Mouse (Mus musculus) kidney, adult 9 months (tissue): ENCODE data around the gene Tcf7.

Source experiments
- DNase-seq: peaks from one replicate; pipeline ENCODE4 v3.0.0; 2022

Gene Tcf7

DNA sequence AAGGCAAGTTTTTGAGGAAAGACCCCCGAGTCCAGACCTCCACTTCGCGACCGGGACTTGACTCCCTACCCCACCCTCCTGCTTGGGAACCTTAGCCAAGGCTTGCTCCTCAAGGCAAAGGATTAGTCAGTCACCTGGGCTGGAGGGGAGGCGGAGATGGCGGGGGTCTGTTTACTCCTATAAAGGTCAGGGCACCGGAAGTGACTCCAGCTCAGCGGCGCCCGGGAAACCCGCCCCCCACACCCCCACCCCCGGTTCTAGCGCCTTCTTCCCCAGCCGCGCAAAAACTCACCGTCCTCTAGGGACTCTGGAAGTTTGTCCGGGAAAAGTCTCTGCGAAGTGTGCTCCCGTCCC is 417 bp downstream of the Tcf7 start:
- no peak for DNase-seq

DNA sequence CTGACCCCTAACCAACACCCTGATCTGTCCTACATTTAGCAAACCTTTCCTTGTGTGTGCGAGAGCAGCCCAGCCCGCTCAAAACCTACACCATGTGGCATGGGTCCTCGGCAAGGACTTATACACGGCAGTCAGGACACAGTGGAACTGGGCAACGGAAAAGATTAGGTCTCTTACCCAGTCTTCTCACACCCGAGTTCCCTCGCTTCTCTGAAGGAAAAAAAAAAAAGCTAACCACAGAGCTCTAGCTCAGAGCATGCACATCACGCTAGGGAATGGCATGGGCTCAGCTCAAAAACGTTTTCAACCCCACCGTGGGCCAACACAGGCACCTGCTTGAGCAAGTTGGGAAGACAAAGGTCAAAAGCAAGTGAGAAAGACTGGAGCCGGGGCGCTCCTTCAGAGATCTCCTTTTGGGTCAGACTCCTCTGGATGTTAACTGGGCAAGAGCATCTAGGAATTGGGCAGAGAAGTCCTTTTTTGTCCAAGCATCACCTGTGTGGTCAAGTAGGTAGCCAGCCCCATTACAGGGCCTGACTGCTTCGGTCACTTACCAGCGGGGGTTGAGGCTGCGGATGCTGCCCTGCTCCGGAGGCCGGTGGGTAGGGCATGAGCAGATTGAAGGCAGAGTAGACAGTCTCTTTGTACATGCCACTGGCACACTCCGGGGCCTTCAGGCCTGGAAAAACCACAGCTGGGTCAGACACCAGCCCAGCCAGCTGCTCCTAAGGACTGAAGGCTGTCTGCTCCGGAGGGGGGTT is 1.1 kb downstream of the Tcf7 start:
- no peak for DNase-seq

DNA sequence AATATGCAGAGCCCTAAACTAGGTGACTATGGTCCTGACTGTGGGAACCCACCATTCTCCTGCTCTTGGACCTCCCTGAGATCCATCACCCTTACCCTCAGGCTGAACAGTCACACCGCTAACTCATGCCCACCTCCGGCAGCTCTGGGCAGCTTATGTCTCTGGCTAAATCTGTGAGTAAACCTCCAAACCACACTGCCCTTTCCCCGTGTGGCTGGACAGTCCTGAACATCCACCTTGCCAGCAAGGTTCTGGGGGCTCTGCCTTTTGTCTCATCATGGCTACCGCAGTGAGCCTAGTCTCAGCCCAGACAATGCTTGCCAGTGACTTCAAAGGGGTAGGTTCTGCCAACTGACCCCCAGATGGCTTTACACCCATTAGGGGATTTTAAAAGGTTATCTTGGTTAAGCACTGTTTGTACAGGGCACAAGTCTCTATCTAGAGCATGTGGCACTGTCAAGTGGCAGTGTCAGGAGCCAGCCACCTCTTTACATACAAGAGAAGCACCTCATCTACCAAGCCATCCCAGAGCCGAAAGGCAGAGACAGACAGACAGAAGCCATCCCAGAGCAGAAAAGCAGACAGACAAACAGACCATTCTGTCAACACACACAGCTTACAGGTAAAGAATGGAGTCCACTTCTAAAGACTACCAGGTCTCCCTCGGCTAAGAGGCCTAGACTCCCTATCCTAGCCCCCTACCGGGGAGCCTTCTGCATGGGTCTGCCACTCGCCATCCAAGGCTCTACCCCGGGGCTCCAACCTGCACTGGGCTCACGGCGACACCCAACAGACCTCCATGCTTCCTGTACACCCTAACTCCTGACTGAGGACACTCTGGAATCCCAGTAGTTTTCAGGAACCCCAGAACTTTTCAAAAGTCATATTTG is 2.0 kb downstream of the Tcf7 start:
- no peak for DNase-seq

DNA sequence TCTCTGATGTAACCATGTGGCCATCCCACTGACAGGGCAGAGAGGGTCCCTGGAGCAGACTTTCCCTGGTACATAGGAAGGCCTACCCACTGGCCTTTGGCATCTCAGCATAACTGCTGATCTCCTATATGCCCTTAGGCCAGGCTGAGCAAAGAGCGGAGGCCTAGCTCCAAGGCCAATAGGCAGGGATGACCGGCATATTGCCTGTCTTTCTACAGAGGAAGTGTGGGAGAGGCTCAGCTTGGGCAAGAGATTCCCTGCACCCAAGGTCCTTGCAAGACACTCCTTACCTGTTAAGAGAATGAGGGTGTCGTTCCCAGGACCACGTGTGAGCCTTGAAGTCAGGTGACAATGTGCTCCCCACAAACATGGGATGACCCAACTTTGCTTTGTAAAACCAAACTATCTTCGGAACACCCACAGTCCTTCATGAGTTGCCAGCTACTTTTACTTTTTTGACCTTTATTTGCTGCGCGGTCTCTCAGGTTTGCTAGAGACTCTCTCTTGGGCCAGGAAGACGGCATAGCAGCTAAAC is 3.1 kb downstream of the Tcf7 start:
- DNase-seq = no peak

DNA sequence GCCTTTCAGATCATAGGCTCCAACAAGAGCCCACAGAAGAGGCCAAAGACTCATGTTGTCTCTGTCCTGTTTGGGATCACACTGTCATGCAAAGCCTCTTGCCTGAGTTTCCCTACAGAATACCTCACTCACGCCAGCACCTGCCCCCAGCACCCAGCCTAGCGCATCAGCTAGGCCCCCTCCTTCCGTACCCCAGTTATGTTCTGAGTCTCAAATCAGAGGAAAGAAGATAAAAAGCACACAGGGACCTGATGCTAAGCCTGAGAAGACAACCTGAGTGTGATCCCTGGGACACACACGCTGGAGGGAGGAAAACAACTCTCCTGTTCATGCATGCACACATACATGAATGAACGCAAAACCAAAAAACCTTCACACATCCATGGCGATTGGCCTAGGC is 3.8 kb downstream of the Tcf7 start:
- no peak for DNase-seq

DNA sequence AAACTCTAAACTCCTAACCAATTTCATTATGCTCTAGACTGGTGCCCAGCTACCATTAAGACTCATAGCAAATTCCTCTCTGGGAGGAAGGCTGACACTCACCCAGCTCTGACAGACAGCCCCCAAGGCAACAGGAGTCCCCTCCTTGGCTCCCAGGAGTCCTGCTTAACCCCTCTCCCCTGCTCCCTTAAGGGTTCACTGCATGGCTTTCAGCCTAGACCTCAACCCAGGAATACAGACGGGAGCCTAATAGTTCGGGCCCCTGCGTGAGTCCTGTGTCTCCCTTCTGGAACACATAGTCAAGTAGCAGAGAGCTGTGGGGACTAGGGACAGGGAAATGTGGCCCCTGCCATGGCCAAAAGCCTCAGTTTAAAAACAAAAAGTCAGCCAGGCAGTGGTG is 4.7 kb downstream of the Tcf7 start:
- no peak for DNase-seq

DNA sequence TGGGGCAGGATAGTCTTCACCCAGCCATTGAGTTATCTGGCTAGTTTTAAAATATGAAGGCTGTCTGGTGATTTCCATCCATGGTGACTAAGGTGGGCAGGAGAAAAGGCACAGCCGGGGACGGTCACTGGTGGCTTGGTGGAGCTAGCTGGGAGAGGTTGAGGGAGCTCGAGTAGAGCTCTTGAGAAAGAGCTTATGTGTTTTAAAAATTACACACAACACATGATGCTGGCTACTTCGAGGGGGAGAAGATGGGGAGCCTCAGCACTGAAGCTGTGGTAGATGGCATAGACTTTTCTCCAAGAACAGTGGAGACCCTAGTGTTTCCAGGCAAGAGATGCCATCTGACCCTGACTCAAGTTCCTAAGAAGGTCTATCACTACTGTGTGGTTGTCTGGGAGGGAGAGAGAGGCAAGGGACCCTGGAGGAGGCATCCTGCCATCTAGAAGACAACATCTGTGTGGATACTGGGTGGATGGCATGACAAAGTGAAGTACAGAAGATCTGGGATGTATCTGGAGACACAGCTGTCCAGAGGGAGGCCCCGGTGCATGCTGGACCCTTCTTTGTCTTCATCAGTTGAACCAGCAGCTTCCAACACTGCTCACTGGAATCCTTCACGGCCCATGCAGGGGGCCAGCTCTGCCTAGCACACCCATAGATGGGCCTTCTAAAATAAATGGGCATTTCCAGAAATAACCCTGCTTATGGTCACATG is 5.2 kb downstream of the Tcf7 start:
- DNase-seq = no peak

DNA sequence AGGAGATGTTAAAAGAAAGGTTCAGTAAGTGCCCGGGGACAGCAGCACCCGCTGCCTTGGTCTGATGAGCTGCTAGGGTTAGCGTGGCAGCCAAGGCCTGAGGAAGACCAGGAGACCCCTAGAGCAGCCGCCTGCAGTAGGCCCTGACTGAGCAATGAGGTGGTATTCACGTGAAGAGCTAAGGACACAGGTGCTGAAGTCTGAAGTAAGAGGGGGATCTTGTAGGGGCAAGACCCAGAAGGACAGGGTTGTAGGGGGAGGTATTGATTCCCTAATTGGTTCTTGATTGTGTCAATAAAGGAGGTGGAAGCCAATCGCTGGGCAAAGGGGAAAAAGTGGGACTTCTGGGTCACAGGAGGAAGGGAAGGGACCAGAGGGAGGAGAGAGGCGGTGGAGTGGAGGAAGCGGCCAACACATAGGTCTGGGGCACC is 5.8 kb downstream of the Tcf7 start:
- DNase-seq = no peak

DNA sequence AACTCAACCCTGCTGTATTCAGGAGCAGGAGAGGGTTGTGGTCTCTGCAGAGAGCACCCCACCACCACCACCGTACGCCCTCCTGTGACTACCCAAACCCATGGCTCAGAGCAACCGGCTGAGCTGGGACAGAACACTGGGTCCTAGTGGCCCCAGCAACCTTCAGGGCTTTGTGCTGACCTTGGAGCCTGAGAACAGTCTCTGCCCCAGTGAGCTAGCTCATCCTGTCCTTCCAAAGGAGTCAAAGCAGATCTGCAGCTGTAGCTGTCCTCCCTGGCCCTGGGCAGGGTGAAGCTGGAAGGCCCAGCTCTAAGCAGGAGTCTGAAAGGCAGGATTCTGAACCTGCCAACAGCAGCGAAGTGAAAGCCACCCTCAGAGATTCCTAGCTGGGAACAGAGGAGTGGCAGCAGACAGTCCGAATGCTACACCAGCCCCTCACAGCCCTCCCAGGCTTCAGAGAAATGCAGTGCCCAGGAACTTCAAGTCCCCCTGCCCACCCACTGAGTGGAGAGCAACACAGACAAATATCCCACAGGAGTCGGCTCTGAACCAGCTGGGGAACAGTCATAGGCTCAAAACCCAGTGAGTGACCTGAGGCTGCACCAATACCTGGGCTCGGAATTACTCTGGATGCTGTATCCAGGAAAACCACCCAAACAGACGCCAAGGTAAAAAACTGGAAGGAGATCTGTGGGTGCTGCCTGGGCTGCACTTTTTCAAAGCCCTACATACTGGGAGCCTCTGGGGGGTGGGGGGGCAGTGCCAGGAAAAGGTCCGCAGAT is 6.8 kb downstream of the Tcf7 start:
- no peak for DNase-seq

DNA sequence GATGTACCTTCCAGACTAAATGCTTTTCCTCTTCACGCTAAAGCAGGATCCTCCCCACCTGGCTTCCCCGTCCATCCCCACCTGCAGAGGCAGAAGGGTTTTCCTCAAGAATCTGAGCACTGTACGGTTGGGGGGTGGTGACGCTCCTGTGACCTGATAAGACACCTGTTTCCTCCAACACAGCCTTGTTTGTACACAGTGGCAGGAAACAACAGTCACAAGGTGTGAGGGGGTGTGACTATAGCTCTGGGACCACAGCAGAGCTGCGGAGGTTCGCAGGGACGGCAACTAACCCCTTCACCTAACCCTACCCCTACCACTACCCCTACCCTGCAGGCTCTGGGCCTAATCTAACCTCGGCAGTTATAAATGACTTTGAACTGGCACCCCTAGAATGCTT is 7.4 kb downstream of the Tcf7 start:
- DNase-seq = no peak

DNA sequence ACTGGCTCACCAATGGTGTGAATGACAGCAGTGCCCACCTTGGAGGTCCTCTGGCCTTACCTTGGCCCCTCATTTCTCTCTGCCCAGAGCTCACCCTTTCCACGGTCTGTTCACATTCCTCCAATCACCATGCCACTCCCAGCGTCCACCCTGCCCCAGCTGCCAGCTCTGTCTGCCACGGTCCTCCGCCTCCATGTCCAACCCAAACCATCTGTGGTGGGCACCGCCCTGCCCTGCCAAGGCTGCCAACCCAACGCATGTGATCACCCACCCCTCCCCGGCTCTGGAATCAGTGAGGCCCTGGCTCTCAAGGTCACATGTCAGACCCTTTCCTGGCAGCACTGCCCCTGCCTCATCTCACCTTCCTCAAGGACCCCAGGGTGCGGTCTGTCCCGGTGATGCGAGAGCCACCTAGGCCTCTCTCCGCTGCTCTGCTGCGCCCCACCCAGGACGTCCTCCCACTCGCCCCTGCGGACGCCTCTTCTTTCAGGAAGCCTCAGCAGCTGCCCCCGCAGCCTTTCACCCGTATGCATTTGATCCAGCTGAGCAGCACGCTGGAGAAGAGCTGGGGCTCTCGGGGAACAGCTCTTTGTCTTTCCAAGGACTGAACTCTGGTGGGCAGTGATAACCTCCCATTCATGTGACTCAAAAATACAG is 8.2 kb downstream of the Tcf7 start:
- DNase-seq = no peak

DNA sequence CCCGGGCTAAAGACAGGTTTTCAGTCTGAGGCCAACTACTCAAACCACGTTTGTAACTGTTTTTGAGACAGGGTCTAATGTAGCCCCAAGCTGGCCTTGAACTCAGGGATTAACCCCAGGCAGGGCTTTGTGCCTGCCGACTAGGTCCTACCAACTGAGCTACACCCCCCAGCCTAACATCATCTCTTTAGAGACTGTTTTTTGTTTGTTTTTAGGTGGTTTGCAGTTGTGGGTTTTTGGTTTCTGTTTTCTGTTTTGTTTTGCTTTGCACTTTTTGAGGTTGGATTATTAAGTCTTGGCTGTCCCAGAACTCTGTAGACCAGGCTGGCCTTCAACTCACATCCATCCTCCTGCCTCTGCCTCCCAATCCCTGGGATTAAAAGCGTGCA is 8.9 kb downstream of the Tcf7 start:
- no peak for DNase-seq

DNA sequence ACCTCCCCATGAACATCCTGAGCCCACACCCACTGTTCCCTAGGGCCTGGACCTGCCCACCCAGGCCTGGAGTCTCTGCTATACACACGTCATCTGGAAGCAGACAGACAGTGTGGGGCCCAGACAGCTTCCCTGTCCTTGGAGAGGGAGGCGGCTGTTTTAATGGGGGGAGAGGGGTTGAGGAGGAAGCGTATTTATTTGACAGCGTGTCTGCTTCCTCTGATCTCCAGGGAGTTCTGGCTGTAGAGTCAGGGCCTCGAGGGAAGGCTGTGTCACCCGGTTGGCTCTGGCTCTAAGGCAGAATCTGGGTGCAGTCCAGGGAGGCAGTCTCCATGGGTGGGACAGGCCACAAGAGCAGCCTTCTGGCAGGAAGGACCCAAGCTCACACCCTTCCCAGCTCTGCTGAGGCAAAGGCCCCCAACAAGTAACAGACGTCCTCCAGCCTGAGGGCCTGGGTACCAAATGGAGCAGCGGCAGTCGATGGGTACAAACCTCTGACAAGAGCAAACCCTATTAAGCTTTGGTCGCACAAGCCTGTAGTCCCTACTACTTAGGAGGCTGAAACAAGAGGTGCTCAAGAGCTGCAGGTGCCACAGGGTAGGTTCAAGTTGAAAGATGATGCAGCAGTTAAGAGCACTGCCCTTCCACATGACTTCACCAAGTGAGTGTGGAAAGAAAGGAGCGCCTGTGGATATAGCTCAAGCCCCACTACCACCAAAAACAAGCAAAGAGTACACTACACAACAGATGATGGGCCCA is 9.5 kb downstream of the Tcf7 start:
- DNase-seq = no peak

DNA sequence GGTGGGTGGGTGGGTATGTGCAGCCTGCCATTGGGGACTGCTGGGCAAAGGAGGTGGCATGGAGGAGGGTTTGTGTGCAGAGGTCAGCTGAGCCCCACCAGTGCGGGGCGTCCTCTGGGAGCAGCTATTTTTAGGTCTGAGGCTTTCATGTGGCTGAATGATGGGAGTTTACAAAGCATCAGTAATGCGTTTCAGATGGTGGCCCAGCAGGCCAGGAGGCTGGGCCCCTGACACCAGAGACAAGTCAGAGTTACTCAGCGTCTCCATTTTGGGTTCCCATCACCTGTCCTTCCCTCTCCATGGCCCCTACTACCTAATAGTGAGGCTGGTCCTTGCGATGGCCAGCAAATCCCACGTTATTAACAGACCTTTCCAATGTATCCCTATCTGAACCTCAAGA is 10.2 kb downstream of the Tcf7 start:
- no peak for DNase-seq

DNA sequence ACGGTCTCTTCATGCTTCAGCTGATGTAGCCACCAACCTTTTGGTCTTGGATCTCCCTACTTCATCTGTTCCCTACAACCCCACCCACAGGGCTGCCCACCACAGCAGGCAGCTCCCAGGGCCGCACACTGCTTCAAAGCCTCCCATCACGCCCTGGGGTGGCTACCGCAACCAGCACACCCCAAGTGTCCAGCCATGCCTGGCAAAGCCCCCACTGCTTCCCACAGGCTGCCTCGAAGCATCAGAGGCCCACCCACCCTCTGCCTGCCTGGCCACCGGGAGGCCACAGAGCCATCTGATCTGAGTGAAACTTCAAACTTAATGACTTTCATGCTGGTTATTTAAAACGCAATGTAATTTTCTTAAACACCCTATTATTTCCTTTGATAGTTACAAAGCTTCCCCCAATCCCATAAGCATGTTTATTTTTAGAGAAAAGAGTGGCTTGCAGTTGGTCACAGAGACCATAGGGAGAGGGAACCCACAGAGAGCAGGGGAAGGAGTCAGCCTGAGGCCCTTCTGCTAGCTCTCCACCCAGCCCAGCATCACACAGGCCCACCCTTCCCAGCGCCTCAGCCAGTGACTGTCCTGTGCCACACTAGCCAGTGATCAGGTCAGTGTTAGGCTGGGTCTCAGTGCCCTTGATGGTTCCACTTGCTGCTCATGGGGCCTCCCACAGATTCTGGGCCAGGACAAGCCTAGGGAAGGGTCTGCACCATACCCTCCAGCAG is 10.9 kb downstream of the Tcf7 start:
- DNase-seq = no peak

DNA sequence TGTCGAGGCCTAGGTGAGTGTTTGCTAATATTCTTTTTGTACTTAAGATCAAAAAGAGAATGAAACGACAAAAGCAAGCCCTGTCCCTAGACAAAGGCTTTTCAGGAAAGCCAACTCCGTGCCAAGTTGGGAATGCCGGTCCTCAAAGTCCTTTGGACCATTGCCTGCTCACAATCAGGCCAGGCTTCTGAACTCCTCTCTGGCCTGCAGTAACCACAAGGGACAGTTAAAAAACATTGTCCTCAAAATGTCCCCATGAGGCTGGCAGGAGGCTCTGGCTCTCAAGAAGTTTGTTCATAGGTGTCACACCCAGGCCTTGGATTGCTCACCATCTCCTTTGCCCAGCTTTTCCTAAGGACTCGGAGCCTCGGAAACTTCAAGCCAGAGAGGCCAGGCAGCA is 13.0 kb downstream of the Tcf7 start:
- DNase-seq = no peak

DNA sequence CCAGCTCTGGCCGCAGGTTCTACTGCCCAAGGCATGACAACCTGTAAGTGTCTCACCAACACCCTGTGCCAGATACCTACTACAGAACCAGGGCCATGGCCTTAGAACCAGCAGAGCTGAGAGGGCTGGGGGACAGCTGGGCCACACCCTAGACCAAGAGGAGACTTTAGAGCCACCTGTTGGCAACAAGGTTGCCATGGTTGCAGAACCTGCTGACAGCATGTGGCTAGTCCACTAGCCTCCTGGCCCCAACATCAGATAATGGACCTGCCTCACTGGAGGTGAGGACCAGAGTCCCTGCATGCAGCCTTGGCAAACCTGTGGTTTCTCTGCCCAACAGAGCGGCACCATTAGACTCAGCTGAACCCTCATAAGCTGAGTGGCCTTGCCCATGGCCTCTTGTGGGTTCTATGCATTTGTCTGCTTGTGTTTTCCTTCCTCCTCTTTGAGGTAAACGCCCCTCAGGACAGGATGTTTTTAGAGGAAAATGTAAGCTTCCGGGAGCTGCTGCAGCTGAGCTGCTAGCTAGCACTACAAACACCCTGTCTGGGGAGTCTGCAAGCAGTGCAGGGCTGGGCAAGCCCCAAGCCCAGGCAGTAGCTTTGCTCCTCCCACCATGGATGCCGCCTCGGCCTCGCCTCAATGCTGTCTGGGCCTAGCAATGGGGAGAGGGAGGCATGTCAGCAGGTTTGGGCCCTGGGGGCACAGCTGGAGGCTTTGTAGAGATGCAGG is 14.5 kb downstream of the Tcf7 start:
- DNase-seq = no peak

DNA sequence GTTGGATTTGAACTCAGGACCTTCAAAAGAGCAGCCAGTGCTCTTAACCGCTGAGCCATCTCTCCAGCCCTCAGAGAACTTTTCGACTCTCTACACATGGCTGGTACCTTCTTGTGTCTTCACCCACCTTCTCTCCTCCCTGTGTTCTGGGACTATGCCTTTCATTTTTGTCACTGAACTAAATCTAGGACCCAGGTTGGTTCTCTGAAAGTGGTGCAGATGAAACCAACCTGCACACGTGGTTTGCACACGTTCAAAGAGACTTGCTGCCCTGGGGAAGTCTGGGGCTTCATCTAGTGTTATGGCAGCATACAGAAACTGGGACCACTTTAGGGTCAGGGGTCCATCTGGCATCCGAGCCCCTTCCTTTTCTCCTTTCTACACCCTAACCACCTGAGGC is 15.5 kb downstream of the Tcf7 start:
- no peak for DNase-seq

DNA sequence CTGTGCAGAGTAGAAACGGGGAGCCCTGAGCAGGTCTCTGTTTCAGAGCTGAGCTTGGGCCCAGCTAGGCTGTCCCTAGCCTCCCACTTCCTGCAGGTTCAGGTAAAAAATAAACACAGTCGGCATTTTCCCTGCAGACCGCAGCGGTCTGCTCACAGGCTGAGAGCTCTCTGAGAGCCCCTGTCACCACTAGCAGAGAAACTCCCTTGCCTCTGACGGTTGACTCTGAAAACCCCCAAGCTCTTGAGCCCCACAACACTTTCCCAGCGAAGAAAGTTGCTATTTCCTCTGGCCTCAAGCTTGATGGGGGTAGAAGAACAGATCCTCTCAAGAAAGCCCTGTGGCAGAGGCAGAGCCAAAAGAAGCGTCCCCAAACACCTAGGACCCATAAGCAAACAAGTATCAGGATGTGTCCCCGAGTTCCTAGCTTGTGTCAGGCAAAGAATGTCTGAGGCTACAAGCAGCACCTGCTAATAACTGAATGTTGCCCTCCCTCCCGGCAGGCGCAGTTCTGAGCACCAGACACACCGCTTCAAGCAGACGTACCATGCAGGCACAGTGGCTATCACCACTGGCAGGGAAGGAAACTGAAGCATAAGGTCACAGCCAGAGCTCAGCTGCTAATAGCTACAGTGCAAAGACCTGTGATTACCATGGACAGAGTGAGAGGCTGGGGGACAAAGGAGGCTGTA is 17.1 kb downstream of the Tcf7 start:
- no peak for DNase-seq
